Mouse (Mus musculus): ENCODE results near the gene Gpx3. TPM values are rescaled to one million over a fixed set of nuclear protein-coding genes. Genes with fewer than 3 reads are reported as not detected.
A peak's percentile ranks its signal among the peaks of the same experiment; 100 is the strongest.

The Gpx3 gene
- polyA plus RNA-seq, 1 experiment from 2014 or later, result 20.9 TPM

DNA sequence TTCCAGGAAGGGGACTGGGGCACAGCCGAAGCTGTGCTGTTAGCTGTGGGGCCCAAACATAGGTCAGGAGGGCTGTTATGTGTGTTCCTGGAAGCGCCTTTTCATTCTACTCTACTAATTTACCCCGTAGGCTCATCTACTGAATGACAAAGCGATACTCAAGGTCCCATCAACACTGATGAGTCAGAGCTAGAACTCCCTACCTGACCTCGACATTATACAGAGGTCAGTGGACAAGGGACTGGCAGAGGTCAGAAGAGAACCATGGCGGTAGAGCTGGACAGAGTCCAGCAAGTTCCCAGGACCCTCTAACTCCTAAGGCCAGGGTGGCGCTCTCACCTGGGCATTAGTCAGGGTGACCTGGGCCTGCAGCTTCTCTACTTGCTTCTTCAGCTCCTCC lies 15.2 kb downstream of the Gpx3 start:
- DNase-seq, result no peak
- no peaks in the 10 kb centered on the region for H3K9me3 ChIP-seq (replicated peaks)
- peaks cover 53% of the 10 kb centered on the region for H3K36me3 ChIP-seq
- peaks cover 7% of the 10 kb centered on the region; the same call in 1 of the 2 replicates for H3K4me1 ChIP-seq (replicated peaks)
- WGBS (ENCODE audit: insufficient replicate concordance), result 82% methylated on average over 7 of the region's 7 CpGs
- no peak overlapping the region for H3K27ac ChIP-seq
- H3K4me2 ChIP-seq, result no peak overlapping the region
- no peak for ATAC-seq (ENCODE audit: low read depth)
- no peaks in the 10 kb centered on the region for H3K27me3 ChIP-seq
- no peak overlapping the region for H3K4me3 ChIP-seq (replicated peaks)
- no peak overlapping the region for H3K9ac ChIP-seq

DNA sequence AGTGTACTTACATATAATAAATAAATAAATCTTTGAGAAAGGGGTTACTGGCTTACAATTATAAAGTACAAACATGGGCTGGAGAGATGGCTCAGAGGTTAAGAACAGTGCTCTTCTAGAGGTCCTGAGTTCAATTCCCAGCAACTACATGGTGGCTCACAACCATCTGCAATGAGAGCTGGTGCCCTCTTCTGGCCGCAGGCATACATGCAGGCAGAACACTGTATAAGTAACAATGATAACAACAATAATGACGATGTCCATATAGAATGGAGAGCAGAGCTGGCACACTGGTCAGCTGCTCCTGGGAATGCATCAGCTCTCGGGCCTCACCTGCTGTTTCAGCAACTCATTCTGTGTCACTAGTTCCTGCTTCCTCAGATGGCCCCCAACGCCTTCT lies 16.0 kb downstream of the Gpx3 start:
- no peak overlapping the region for H3K27ac ChIP-seq
- 72% methylated on average over 4 of the region's 4 CpGs for WGBS (ENCODE audit: insufficient replicate concordance)
- DNase-seq (no peak), ATAC-seq (ENCODE audit: low read depth) (no peak)
- no peak overlapping the region for H3K9ac ChIP-seq
- H3K4me1 ChIP-seq (replicated peaks), result peaks cover 7% of the 10 kb centered on the region; the same call in 1 of the 2 replicates
- no peak overlapping the region for H3K4me2 ChIP-seq
- no peaks in the 10 kb centered on the region for H3K27me3 ChIP-seq
- no peaks in the 10 kb centered on the region for H3K9me3 ChIP-seq (replicated peaks)
- peaks cover 56% of the 10 kb centered on the region for H3K36me3 ChIP-seq
- H3K4me3 ChIP-seq (replicated peaks), result no peak overlapping the region

DNA sequence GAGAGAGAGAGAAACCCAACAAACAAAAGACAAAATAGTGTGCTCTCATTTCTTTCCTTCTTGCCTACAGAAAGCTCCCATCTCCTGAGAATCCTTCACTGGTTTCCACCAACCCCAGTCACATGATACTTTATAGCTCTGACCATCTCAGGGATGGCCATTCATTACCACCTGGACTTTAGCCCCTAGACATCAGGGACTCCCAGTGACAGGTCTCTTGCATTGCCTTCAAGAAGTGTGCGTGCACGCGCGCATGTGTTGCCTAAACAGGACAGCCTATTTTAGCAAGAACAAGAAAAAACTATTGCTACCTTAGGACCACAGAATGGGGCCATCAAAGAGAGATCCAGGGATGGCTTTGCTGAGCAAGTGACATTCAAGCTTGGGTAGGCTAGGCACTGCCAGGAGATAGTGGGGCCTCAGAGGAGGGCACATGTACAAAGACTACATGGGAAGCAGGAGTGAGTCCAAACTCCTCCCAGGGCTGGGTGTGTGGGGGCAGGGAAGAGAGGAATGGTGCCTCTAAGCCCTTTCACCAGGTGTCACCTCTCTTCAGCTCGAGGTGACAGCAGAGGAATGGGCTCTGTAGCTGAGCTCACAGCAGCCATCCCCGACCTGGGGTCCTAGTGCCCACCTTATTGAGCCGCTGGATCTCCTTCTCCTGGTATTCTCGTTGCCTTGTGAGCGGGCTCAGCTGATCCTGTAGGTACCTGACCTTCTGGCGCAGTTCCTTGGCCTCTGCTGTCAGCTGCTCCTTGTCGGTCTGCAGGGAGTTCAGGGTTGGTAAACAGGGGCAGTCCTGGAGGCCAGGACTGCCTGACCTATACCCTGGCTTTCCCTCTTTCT lies 18.1 kb downstream of the Gpx3 start:
- no peaks in the 10 kb centered on the region for H3K27me3 ChIP-seq
- DNase-seq (no peak), ATAC-seq (ENCODE audit: low read depth) (no peak)
- H3K27ac ChIP-seq, result no peak overlapping the region
- no peak overlapping the region for H3K4me2 ChIP-seq
- 69% methylated on average over 11 of the region's 11 CpGs for WGBS (ENCODE audit: insufficient replicate concordance)
- no peaks in the 10 kb centered on the region for H3K9me3 ChIP-seq (replicated peaks)
- H3K9ac ChIP-seq, result no peak overlapping the region
- H3K4me1 ChIP-seq (replicated peaks), result peaks cover 7% of the 10 kb centered on the region; the same call in 1 of the 2 replicates
- H3K4me3 ChIP-seq (replicated peaks), result no peak overlapping the region
- H3K36me3 ChIP-seq, result peaks cover 45% of the 10 kb centered on the region

DNA sequence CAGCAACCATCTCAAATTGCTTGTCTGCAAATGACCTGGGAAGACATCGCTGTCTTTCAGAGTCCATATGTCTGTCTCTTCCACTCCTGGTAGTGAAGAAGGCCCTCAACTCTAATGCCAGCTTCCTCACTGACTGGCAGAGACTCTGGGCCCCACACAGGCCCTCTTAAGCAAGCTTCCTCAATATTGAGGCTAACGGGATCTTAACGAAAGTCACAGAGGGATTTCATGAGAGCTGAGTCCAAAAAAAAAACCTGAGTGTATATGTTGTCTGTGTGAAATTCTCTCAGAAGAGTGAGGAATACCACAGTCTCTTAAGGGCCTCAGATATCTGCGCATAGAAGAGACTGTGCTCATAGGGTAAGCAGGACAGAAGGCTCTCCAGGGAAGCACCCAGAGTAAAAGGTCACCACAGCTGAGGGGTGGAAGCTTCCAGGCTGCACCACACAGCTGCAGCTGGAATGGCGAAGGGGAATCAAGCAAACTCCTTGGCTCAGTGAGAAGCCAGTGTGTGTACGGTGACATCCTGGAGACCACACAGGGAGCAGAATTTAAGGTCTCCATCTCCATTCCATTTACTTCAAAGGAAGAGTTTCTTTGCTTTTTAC lies 18.8 kb downstream of the Gpx3 start:
- Histone ChIP-seq H3K4me2 (no peak overlapping the region), H3K9me3 (replicated peaks) (no peaks in the 10 kb centered on the region), H3K4me3 (replicated peaks) (no peak overlapping the region), H3K9ac (no peak overlapping the region), H3K36me3 (peaks cover 44% of the 10 kb centered on the region), H3K27me3 (no peaks in the 10 kb centered on the region), H3K27ac (peak overlapping the region; percentile 34; the same call in 1 of the 2 replicates), H3K4me1 (replicated peaks) (peaks cover 7% of the 10 kb centered on the region; the same call in 1 of the 2 replicates)
- DNase-seq (no peak), ATAC-seq (ENCODE audit: low read depth) (no peak)
- 71% methylated on average over 6 of the region's 6 CpGs for WGBS (ENCODE audit: insufficient replicate concordance)

DNA sequence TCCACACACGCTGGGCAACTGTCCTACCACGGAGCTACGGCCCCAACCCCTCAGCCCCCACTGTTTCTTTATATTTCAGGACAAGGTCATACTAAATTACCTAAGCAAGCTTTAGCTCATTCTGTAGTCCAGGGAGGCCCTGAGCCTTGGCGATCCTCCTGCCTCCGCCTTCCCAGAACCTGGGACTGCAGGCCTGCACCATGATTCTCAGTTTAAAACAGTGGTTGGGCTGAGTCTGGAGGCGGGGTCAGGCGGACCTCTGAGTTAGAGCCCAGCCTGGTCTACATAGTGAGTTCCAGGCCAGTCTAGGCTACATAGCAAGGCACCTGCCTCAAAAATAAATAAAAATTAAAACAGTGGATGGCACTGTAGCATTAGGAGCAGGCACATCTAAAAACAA lies 19.5 kb downstream of the Gpx3 start:
- Histone ChIP-seq H3K36me3 (peaks cover 49% of the 10 kb centered on the region), H3K27me3 (no peaks in the 10 kb centered on the region), H3K27ac (no peak overlapping the region; the same call in 1 of the 2 replicates), H3K4me3 (replicated peaks) (no peak overlapping the region), H3K4me2 (no peak overlapping the region), H3K9ac (no peak overlapping the region), H3K9me3 (replicated peaks) (no peaks in the 10 kb centered on the region), H3K4me1 (replicated peaks) (peaks cover 7% of the 10 kb centered on the region; the same call in 1 of the 2 replicates)
- DNase-seq (no peak), ATAC-seq (ENCODE audit: low read depth) (peak; percentile 39; the same call in 1 of the 2 replicates)
- WGBS (ENCODE audit: insufficient replicate concordance), result 51% methylated on average over 7 of the region's 7 CpGs

DNA sequence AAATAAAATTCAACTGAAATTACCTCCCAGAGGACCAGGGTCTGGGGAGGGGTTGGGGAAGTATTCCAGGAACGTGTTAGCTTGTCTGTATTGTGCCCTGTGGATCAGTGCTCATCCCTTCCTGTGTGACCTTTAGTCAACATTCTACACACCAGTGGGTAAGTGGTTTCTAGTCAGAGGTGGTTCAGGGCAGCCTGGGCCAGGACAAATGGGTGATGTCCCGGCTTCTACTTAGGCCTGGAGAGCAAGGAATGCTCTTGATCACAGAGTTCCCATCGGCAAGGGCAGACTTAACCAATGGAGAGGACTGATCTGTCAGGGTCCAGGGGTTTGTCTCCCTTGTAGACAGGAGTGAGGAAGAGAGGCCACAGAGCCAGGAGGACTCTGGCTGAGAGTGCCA lies 20.2 kb downstream of the Gpx3 start:
- no peaks in the 10 kb centered on the region for H3K27me3 ChIP-seq
- H3K9ac ChIP-seq, result no peak overlapping the region
- DNase-seq, result no peak
- no peak overlapping the region for H3K4me2 ChIP-seq
- no peak for ATAC-seq (ENCODE audit: low read depth)
- WGBS (ENCODE audit: insufficient replicate concordance), result 63% methylated on average over 3 of the region's 3 CpGs
- H3K27ac ChIP-seq, result no peak overlapping the region
- peaks cover 7% of the 10 kb centered on the region; the same call in 1 of the 2 replicates for H3K4me1 ChIP-seq (replicated peaks)
- no peaks in the 10 kb centered on the region for H3K9me3 ChIP-seq (replicated peaks)
- H3K36me3 ChIP-seq, result peaks cover 48% of the 10 kb centered on the region
- no peak overlapping the region for H3K4me3 ChIP-seq (replicated peaks)

DNA sequence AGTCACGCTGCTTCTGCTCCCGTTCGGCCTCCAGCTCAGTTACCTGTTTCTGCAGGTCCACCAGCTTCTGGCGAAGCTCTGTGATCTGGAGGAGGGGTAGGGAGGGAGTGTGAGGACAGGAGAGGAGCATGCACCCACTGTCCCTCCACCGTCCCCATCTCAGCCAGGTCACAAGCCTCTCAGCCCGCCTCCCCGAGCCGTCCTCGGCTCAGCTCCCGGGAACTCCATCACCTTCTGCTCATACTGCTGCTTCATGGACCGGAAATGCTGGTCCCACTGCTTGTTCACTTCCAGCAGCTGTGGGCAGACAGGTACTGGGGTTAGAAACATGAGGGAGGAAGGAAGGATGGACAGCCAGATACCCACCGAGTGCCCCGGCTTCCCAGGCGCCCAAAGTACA lies 21.9 kb downstream of the Gpx3 start:
- Histone ChIP-seq H3K9me3 (replicated peaks) (no peaks in the 10 kb centered on the region), H3K36me3 (peaks cover 44% of the 10 kb centered on the region)

DNA sequence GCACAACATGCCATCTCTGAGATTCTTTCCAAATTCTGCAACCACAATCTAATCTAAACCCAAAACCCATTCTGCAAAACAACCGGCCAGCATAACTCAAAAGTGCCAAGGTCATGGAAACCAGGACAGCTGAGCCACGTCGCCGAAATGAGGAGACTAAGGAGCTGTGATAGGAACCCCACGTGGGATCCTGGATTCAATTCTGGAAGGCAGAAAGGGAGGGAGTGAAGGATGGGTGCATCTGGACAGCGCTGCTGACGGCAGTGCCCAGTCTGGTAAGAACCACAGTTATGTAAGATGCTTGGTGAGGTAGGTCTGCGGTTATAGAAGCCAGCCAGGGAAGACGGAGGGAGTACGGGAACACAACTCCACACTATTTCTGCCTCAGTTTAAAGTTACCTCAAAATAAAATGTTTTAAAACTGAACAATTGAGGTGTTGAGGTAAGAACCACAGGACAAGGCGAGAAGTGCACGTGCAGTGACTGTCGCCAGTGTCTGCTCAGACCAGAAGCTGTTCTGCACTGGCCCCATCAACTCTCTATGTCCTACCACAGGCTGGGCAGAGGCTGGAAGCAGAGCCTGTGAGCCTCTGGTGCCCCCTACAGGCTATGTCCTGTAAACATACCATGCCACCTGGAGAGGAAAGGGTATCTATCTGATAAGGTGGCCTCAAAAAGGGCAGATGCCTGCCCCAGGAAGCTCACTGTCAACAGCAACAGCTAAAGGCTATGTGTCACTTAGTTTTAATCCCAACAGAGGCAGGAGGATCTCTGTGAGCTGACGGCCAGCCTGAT lies 25.3 kb downstream of the Gpx3 start:
- Histone ChIP-seq H3K4me2 (no peak overlapping the region), H3K36me3 (peaks cover 54% of the 10 kb centered on the region), H3K27ac (no peak overlapping the region), H3K9me3 (replicated peaks) (no peaks in the 10 kb centered on the region), H3K4me3 (replicated peaks) (no peak overlapping the region), H3K9ac (no peak overlapping the region), H3K27me3 (no peaks in the 10 kb centered on the region), H3K4me1 (replicated peaks) (no peaks in the 10 kb centered on the region)
- DNase-seq (peak; percentile 48), ATAC-seq (ENCODE audit: low read depth) (peak; percentile 47; the same call in 1 of the 2 replicates)
- WGBS (ENCODE audit: insufficient replicate concordance), result 74% methylated on average over 14 of the region's 14 CpGs

More for the DNA sequence above, 21.9 kb downstream of the Gpx3 start:
- Histone ChIP-seq H3K4me1 (replicated peaks) (peaks cover 7% of the 10 kb centered on the region; the same call in 1 of the 2 replicates), H3K27me3 (no peaks in the 10 kb centered on the region), H3K27ac (no peak overlapping the region), H3K9ac (no peak overlapping the region), H3K4me3 (replicated peaks) (no peak overlapping the region), H3K4me2 (no peak overlapping the region)
- no peak for ATAC-seq (ENCODE audit: low read depth)
- WGBS (ENCODE audit: insufficient replicate concordance), result 72% methylated on average over 14 of the region's 14 CpGs
- no peak for DNase-seq

DNA sequence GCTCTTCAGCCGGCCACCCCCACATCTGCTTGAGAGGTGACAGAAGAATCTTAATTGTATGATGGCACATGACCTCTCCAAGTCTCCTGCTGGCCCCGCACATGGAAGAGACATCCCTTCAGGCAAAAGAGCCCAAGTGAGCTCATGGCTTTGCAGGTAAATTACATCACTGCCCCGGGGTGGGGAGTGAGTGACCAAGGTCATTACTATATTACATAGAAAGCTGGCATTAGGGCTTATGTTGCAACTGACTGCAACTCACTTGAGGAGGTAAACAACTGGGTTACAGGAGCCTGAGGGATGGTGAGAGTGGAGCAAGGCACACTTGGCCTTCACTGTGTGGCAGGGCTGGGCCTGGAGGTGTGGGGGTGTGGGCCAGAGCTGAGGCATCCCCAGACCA lies 26.0 kb downstream of the Gpx3 start:
- Histone ChIP-seq H3K4me1 (replicated peaks) (no peaks in the 10 kb centered on the region), H3K27ac (no peak overlapping the region), H3K27me3 (no peaks in the 10 kb centered on the region), H3K4me2 (no peak overlapping the region), H3K36me3 (peaks cover 53% of the 10 kb centered on the region), H3K9ac (no peak overlapping the region), H3K9me3 (replicated peaks) (no peaks in the 10 kb centered on the region), H3K4me3 (replicated peaks) (no peak overlapping the region)
- 79% methylated on average over 3 of the region's 3 CpGs for WGBS (ENCODE audit: insufficient replicate concordance)
- DNase-seq, result no peak
- ATAC-seq (ENCODE audit: low read depth), result no peak

DNA sequence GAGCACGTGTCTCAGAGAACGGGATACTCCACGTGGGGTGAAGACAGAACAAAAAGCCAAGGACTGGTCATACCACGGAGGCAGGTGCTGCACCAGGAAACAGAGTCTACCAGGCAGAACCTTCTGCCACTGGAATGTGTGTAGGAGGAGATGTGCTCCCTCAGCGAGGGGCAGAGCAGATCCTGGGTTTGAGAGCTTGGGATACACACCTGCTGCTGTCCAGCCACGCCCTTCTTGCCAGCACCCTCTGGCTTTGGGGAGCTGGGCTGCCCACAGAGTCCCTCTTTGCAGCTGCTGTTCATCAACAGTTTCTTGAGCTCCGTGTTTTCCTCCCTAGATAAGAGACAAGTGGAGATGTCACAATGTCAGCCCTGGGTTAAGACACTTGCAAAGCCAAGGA lies 26.6 kb downstream of the Gpx3 start:
- no peaks in the 10 kb centered on the region for H3K9me3 ChIP-seq (replicated peaks)
- WGBS (ENCODE audit: insufficient replicate concordance), result 65% methylated on average over 7 of the region's 7 CpGs
- H3K4me3 ChIP-seq (replicated peaks), result no peak overlapping the region
- H3K36me3 ChIP-seq, result peaks cover 59% of the 10 kb centered on the region
- H3K4me1 ChIP-seq (replicated peaks), result no peaks in the 10 kb centered on the region
- DNase-seq (no peak), ATAC-seq (ENCODE audit: low read depth) (no peak)
- no peak overlapping the region for H3K27ac ChIP-seq
- H3K27me3 ChIP-seq, result no peaks in the 10 kb centered on the region
- no peak overlapping the region for H3K9ac ChIP-seq
- no peak overlapping the region for H3K4me2 ChIP-seq

DNA sequence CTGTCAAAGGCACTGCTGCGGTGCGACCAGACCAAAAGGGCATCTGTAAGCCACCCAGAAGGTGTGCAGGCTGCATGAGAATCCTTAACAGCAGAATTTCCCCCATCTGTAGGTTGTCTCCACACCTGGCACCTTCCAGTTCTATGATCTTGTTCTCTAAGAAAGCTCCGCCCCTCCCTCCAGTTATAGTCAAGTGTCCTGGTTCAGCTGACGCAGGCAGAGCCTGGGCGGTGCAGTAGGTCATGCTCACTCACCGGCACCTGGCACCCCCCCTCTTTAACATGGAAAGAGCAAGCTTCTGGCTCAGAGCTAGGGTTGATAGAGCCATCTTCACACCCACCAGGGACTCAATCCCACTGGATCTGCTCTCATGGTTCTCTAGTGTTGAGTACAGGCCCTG lies 27.0 kb downstream of the Gpx3 start:
- H3K9me3 ChIP-seq (replicated peaks), result no peaks in the 10 kb centered on the region
- H3K4me1 ChIP-seq (replicated peaks), result no peaks in the 10 kb centered on the region
- WGBS (ENCODE audit: insufficient replicate concordance), result 85% methylated on average over 6 of the region's 6 CpGs
- H3K9ac ChIP-seq, result no peak overlapping the region
- no peak for DNase-seq
- H3K4me2 ChIP-seq, result no peak overlapping the region
- no peaks in the 10 kb centered on the region for H3K27me3 ChIP-seq
- ATAC-seq (ENCODE audit: low read depth), result no peak
- no peak overlapping the region for H3K4me3 ChIP-seq (replicated peaks)
- H3K27ac ChIP-seq, result no peak overlapping the region
- H3K36me3 ChIP-seq, result peaks cover 60% of the 10 kb centered on the region

All from liver, embryonic 13.5 days (tissue).